Mouse (Mus musculus) lung, adult 2 months (tissue): ENCODE results near the gene Fam214a.

ENCODE experiments used
- CTCF ChIP-seq: fragments of 200-500 bp; IDR thresholded peaks from 2 replicates; pipeline ENCODE4 v1.5.1; 2011; ENCODE audit warnings: mild to moderate bottlenecking, low read length, control low read depth; ENCODE audit not compliant: insufficient read depth
- POLR2A ChIP-seq: fragments of 200-500 bp; IDR thresholded peaks from 2 replicates; pipeline ENCODE4 v1.6.1; 2011; ENCODE audit warnings: low read depth, mild to moderate bottlenecking, control low read depth, low read length, borderline replicate concordance; ENCODE audit errors: extremely low read depth

- no peak for TF ChIP-seq CTCF
- no peak for TF ChIP-seq POLR2A
Measured at GRCm38 (mm10) chr9:74915611-74916010, 37.1 kb upstream of the Fam214a start.
